Mouse (Mus musculus) urinary bladder, postnatal 25 days (tissue): ENCODE measurements around the gene Srrm3.
A peak's percentile ranks its signal among the peaks of the same experiment; 100 is the strongest.

Source experiments
- DNase-seq: peaks from one replicate; pipeline ENCODE4 v3.0.0; 2022; ENCODE audit warnings: low spot score

Gene Srrm3

GRCm38 (mm10) chr5:135870505-135870904 is 63.8 kb downstream of the Srrm3 start:
- DNase-seq: no peak

GRCm38 (mm10) chr5:135872996-135873395 is 66.3 kb downstream of the Srrm3 start:
- no peak for DNase-seq

DNA sequence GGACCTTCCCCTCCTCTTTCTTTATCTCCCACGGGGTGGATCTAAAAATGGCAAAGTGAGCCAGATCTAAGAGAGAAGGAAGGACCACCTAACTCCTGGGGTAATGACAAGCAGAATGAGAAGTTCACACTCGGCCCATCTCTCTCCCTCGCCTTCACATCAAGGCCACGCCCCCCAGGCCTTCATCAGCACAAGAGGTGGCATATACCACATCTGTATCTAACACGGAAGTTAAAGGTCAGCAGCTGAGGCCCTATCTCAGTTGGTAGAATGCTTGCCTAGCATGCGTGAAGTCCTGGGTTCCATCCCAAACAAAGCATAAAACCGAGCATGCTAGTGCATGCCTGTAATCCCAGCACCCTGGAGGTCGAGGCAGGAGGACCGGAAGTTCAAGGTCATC is 67.1 kb downstream of the Srrm3 start:
- DNase-seq: no peak

DNA sequence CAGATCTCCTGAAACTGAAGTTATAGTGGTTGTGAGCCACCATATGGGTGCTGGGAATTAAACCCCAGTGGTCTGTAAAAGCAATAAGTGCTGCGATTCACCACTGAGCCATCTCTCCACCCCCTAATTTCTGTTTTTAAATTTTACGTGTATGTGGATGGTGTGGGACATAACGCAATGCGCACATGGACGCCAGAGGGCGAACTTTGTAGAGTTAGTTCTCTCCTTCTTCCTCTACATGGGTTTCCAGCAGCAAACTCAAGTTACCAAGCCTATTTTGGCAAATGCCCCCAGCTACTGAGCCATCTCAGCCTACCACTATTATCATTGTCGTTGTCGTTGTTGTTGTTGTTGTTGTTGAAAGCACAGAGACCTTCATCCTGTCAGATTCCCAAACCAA is 70.5 kb downstream of the Srrm3 start:
- DNase-seq: peak; percentile 52

DNA sequence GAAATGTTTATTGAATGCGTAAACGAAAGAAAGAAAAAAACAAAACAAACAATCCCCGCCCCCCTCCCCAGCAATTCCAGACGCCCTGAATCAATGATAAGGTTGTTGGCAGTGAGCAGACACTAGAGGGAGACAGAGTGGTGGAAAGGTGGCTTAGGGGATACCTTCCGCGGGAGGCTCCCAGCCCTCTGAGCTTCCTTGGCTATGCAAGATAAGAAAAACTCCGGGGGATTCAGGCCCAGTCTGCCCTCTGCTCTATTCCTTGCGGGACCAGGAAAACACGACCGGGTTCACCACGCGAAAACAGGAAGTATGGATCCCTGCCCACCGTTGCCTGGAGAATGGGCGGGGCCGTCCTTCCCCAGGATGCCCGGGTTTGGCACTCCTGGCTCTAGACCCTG is 71.1 kb downstream of the Srrm3 start:
- peak; percentile 50 for DNase-seq

DNA sequence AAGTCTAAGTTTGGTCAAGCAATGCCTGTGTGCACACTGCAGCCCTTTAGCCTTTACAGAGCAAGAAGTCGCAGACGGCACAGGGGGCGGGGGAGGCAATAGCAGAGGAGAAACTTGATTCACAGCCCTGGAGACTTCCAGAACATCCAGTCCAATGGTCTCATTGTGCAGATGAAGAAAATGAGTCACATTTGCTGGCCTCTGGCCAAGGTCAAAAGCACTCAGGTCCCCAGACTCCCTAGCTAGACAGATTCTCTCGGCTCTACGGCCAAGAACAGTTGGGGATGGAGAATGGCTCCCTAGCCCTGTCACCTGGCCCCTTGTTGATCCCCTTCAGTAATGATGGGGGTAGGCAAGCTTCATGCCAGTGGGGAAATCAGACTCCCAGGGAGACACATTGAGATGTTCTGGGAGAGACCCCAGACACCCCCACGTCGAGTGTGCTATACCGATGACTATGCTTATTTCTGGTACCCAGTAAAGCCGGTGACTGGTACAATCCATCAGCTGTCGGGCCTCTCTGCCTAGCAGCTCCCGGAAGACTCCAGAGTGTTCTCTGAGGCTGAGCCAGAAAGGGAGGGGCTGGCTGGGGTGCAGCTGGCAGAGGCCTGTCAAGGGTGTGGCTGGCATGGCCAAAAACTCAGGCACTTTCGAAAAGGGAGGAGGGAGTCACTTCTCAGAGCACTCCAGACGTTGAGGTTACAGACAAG is 72.9 kb downstream of the Srrm3 start:
- DNase-seq: peak; percentile 73

DNA sequence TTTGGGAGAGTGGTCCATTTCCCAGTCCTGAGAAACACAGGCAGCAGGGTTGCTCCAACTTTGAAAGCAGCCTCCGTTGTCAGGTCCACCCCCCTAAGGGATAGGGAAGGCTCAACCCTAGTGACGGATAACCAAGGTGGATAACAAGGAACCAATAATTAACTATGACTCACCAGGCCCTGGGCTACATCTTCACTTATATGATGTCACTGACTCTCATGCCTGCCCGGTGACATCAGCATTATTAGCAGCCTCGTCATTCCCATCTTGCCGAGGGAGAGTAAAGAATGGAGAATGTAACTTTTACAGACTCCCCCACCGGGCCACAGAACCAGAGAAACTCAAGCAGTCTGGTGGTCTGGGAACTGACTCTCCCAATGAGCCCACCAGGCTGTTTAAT is 78.0 kb downstream of the Srrm3 start:
- no peak for DNase-seq

- DNase-seq: peak; percentile 70
Observed at GRCm38 (mm10) chr5:135887675-135888102, 81.0 kb downstream of the Srrm3 start, which contains the start of gene Hspb1. Gene Hspb1, plus strand, starts transcription at chr5:135887919.

DNA sequence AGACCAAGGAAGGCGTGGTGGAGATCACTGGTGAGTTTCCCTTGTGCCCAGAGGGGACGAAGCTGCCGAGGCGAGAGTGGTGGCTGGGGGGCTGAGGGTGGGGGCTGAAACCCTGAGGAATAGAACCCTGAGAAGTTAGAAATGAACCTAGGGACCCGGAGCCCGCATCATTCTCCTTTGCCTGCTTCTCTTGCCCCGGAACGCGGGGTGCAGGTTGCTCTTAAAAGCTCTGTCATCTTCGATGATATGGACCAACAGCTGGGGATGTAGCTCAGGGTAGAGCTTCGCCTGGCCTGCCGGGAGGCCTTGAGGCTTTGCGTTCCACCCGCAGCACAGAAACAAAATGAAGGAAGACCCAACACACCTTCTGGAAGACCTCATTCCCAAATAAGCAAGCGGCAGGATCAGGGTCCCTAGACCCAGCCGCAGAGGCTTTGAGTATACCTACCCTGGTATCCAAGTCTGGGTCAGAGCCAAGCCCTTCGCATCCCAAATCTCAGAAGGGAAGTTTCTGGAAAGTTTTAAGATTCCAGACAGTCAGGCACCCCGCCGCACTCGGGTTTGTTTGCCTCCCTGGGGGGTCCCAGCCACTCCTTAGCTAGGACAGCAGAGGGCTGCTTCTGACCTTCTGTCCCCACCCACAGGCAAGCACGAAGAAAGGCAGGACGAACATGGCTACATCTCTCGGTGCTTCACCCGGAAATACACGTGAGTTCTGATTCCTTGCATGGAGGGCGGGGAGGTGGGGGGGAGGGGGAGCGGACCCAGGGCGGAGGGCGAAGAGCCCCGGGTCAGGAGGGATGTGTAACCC is 81.9 kb downstream of the Srrm3 start:
- no peak for DNase-seq

DNA sequence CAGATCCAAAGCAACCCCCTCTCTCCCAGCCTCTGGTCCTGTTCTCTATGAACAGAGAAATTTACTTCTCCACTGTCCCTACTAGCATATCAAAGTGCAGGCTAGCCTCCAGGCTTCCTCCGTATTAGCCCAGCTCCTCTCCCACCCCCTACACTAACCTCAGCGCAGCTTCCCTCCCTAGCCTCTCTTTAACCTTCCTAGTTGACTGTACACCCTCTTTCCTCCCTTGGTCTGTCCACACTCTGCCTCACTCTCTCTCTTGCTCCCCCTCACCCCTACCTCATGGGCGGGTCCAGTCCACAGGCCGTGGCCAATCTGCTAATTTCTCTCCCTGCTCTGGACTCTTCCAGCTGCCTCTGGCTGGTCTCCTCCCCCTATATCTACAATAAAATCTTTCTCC is 83.6 kb downstream of the Srrm3 start:
- DNase-seq: no peak

DNA sequence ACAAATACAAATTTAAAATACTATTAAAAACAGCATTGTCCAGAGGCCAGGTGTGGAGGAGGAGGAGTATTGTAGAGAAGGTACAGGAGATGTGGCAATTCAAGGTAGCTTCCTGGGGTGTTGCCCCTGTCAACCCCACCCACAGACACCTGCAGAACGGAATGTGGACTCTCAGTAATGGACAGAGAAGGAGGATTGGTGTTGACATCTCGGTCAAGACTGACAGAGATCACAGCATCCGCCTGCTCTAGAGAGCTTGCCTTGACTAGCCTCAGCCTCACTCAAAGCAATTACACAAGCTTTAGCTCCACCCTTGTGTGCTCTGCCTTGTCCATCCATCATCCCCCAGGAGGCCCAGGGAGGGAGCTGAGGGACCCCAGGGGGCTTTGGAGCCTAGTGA is 84.2 kb downstream of the Srrm3 start:
- DNase-seq: no peak

DNA sequence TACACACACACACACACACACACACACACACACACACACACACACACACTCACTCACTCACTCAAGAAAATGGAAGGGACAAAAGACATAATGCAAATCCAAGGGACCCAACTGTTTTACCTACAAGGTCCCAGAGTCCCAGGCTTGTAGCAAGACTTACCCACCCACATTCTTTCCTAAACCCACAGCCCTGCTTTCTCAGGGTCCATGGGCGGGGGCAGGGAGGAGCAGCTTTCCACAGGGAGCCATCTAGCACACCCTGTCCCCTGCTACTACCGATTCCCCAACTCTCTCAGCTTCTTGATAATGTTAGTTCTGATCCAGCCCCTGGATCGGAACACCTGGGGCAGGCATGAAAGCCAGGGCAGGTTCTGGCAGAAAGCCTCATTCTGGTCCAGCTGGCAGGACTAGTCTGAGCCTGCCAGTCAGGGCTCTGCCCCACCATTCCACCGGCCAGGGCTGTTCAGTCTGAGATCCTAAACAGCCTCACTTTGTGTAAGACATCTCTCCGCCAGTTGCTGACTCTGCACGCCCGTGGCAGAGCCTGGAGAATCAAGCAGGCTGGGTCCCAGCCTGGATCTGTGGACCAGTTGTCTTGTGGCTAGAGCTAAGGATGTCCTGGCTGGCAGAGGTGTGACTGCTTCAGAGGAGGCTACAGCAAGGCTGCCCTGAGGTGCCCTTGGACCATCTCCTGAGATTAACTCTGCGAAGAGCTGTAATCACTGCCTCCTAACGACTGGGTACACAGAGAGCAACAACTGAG is 86.1 kb downstream of the Srrm3 start:
- no peak for DNase-seq

- no peak for DNase-seq
Observed at GRCm38 (mm10) chr5:135894958-135895357, 88.3 kb downstream of the Srrm3 start.

DNA sequence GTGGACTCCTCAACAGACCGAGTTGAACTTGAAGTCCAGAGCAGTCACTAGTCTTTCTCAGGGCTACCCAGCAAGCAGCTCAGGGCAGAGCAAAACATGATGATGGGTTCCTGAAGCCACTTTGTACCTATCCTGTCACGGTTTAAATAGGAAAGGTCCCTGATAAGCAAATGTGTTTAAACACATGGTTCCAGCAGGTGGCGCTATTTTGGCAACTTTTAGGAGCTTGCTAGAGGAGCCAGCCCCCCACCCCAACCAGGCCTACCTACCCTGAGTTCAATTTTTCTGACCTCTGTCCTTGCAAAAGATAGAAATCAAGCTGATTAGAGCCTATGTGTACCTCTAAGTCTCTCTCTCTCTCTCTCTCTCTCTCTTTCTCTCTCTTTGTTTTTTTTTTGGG is 91.3 kb downstream of the Srrm3 start:
- peak; percentile 49 for DNase-seq

- no peak for DNase-seq
Observed at GRCm38 (mm10) chr5:135898995-135899394, 92.3 kb downstream of the Srrm3 start.

GRCm38 (mm10) chr5:135899833-135900232 is 93.1 kb downstream of the Srrm3 start:
- DNase-seq: no peak

DNA sequence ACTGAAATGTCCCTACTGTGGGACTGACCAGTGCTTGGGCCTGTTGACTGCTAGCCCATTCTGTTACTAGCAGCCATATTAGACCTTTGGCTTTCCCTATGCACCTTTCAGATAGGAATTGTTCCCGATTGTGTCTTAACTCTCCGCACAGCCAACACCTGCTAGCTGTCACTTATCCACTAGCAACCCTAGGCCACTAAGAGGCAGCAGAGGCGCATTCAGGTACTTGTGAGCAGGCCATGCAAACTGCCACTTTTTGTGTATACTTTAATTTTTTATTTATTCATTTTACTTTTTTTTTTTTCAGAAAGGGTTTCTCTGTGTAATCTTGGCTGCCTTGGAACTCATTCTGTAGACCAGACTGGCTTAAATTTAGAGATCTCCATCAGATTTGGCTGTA is 94.0 kb downstream of the Srrm3 start:
- DNase-seq: no peak

DNA sequence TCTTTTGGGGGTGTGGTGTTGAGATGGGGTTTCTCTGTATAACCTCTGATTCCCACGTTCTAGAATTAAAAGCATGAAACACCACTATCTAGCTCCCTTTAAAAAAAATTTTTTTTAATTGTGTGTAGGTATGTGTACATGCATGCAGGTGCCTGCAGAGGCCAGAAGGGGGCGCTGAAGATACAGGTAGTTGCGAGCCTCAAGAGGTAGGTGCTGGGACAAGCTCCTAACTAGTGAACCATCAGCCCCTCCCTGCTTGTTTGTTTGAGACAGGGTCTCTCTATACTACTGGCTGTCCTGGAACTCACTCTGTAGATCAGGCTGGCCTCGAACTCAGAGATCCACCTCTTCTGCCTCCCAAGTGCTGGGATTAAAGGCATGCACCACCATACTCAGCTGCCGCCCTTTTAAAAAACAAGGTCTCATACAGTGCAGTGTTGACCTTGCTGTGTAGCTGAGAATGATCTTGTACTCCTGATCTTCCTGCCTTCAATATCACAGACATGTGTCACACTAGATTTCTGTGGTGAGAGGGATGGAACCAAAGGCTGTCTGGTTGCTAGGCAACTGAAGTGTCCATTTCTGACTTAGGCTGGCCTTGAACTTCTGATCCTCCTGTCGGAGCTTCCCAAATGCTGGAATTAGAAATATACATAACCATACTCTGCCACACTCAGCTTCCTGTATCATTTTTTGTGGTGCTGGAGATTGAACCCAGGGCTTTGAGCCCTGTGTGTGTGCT is 94.8 kb downstream of the Srrm3 start:
- DNase-seq: no peak

DNA sequence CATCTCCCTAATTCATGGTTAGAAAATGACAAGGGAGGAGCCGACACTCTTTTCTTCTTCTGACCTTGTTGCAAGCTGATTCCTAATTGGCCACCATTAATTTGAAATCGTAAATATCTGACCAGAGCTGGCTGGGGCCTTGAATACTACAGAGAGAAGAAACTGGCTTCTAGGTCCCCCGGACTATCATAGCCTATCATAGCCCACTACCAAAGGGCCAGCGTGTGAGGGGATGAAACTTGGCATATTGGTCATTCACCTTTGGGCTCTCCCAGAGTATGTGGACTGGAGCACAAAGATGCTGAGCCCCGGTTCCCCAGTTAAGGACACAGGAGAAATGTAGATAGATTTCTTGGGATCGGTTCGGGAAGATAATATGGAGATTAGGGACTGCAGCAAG is 96.4 kb downstream of the Srrm3 start:
- no peak for DNase-seq

- DNase-seq: peak; percentile 93
Observed at GRCm38 (mm10) chr5:135903551-135904151, 97.0 kb downstream of the Srrm3 start.

DNA sequence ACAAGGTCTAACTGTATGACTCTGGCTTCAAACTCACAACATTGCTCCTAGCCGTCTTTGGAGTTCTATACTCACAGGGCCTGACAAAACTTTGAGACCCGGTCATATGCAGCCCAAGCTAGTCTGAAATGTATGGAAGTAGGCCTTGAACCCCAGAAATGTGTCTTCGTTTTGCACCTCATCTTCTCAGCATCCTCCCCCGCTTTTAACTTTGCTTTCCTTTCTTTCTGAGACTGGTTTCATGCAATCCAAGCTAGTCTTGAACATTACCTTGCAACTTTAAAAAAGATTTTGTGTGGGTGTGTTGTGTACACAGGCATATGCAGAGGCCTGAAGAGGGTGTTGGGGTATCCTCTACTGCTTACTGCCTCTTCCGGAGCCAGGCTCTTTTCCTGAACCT is 97.6 kb downstream of the Srrm3 start:
- DNase-seq: no peak
